Mouse (Mus musculus) kidney, adult 8-10 months (tissue): ENCODE measurements around the gene Alcam.

Source experiments
- DNase-seq, 2 experiments: peaks; one replicate each; pipeline ENCODE4 v3.0.0; 2022

Gene Alcam

GRCm38 (mm10) chr16:52243421-52243973 lies 210.4 kb downstream of the Alcam start:
- DNase-seq = no peak

- DNase-seq = peak; percentile 37 to 40
Measured at GRCm38 (mm10) chr16:52242144-52242543, 211.7 kb downstream of the Alcam start.

- DNase-seq = no peak
Measured at GRCm38 (mm10) chr16:52229930-52230329, 223.9 kb downstream of the Alcam start.

- DNase-seq = no peak
Measured at GRCm38 (mm10) chr16:52229446-52229845, 224.4 kb downstream of the Alcam start.

- DNase-seq = no peak
Measured at GRCm38 (mm10) chr16:52222896-52223295, 231.0 kb downstream of the Alcam start.

- peak; percentile 15 to 56 for DNase-seq
Measured at GRCm38 (mm10) chr16:52219069-52219468, 234.8 kb downstream of the Alcam start.

GRCm38 (mm10) chr16:52210844-52211606 lies 242.8 kb downstream of the Alcam start:
- DNase-seq = no peak

GRCm38 (mm10) chr16:52200107-52200506 lies 253.8 kb downstream of the Alcam start:
- DNase-seq = no peak
